Mouse (Mus musculus) intestine, embryonic 15.5 days (tissue): ENCODE results near the gene Sptbn2. TPM values are rescaled to one million over a fixed set of nuclear protein-coding genes. Genes with fewer than 3 reads are reported as not detected.

ENCODE experiments used
- ATAC-seq: fragments of 200-750 bp; cut with Nextera tagmentation; 2 replicates; pipeline ENCODE4 v1.8.0; 2017; ENCODE audit warnings: moderate TSS enrichment, moderate library complexity
- H3K27ac ChIP-seq: fragments of 300-500 bp; sonication (generic); 2 replicates; pipeline ENCODE4 v1.5.1; 2015; ENCODE audit warnings: mild to moderate bottlenecking, inconsistent platforms
- H3K27me3 ChIP-seq: fragments of 300-500 bp; sonication (generic); replicated peaks from 2 replicates; pipeline ENCODE4 v1.6.1; 2015; ENCODE audit warnings: inconsistent platforms
- H3K36me3 ChIP-seq: fragments of 300-500 bp; sonication (generic); 2 replicates; pipeline ENCODE4 v1.6.1; 2015; ENCODE audit warnings: inconsistent platforms
- H3K4me1 ChIP-seq: fragments of 300-500 bp; sonication (generic); replicated peaks from 2 replicates; pipeline ENCODE4 v1.6.1; 2015; ENCODE audit warnings: inconsistent platforms
- H3K4me2 ChIP-seq: fragments of 300-500 bp; sonication (generic); replicated peaks from 2 replicates; pipeline ENCODE4 v1.6.1; 2015; ENCODE audit warnings: mild to moderate bottlenecking, inconsistent platforms
- H3K4me3 ChIP-seq: fragments of 300-500 bp; sonication (generic); replicated peaks from 2 replicates; pipeline ENCODE4 v1.5.1; 2015; ENCODE audit warnings: inconsistent platforms
- H3K9ac ChIP-seq: fragments of 300-500 bp; sonication (generic); 2 replicates; pipeline ENCODE4 v1.6.1; 2015; ENCODE audit warnings: inconsistent platforms
- H3K9me3 ChIP-seq: fragments of 300-500 bp; sonication (generic); 2 replicates; pipeline ENCODE4 v1.6.1; 2016; ENCODE audit warnings: inconsistent platforms
- WGBS: fragments of 180-500 bp; shearing (Covaris S2); methylation state at CpG from one replicate; pipeline ENCODE4 v1.1.7; 2015; 5-methylcytosine and 5-hydroxymethylcytosine counted together
- polyA plus RNA-seq: library from polyadenylated mRNA; unstranded; fragments of >200 nt; fragmentation: Nextera tagmentation; extraction: Ambion mirVana; gene quantifications from 2 replicates; pipeline ENCODE4 v1.2.1, GENCODE M21; 2015

Gene Sptbn2
- 1.4 and 1.7 TPM in 2 replicates for polyA plus RNA-seq

DNA sequence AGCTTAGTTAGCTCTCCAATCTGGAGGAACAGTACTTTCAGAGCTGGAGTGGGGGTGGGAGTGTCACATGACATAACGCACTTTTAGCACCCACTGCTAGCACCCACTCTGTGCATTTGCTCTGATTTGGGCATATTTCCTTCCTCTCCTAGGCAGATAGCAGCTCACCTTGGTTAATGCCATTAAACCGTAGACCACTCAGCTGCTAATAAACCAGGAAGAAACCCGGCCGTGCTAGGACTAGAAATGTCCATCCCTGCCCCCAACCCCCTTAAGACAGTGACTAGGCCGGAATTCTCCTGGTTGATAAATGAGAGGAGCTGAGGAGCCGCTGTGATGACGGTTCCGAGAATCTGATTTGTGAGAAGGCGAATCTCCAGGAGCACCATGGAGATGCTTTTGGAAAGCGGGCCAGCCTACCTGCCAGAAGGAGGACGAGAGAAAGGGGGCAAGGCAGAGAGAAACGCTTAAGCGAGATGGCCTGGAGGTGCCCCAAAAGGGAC, at the start of gene Sptbn2:
Gene Sptbn2, plus strand, starts transcription at position 70 of the 503 bp plus-strand sequence.
- H3K9ac ChIP-seq = peak within 1 kb of the TSS; percentile 42
- H3K4me3 ChIP-seq = peak within 1 kb of the TSS; percentile 53
- H3K4me2 ChIP-seq = peak within 1 kb of the TSS; percentile 99
- ATAC-seq = no peak
- no peak within 1 kb of the TSS for H3K27ac ChIP-seq
- H3K36me3 ChIP-seq = no peaks in the 10 kb centered on the region
- peaks cover 45% of the 10 kb centered on the region for H3K27me3 ChIP-seq
- 24% methylated on average over 13 of the region's 13 CpGs for WGBS
- H3K4me1 ChIP-seq = peaks cover 16% of the 10 kb centered on the region
- no peaks in the 10 kb centered on the region for H3K9me3 ChIP-seq

GRCm38 (mm10) chr19:4666815-4667214, 44.2 kb upstream of the Sptbn2 start:
- no peak for ATAC-seq
- no peaks in the 10 kb centered on the region for H3K4me1 ChIP-seq
- H3K27me3 ChIP-seq = no peaks in the 10 kb centered on the region
- H3K27ac ChIP-seq = no peak overlapping the region
- no peak overlapping the region for H3K4me3 ChIP-seq
- H3K9ac ChIP-seq = no peak overlapping the region
- no peak overlapping the region for H3K4me2 ChIP-seq
- H3K9me3 ChIP-seq = no peaks in the 10 kb centered on the region
- no peaks in the 10 kb centered on the region for H3K36me3 ChIP-seq

DNA sequence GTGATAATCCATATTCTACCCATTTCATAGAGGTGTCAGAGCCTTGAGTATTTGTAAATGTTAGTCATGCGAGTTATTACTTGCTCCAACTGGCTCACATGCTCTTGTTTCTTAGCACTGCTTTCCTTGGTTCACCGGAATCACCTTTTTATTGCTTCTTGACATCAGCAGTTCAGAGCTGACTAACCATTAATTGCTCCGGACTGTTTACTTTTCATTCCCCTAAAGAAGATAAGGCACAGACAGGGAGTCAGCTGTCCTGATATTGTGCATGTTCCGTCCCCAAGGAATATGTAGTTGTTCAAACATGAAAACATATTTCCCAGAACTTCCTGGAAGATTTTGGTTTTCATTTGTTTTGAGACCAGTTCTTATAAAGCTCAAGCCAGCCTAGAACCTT, 40.2 kb upstream of the Sptbn2 start:
- ATAC-seq = peak; percentile 88
- no peak overlapping the region for H3K9ac ChIP-seq
- H3K36me3 ChIP-seq = no peaks in the 10 kb centered on the region
- no peaks in the 10 kb centered on the region for H3K27me3 ChIP-seq
- H3K27ac ChIP-seq = no peak overlapping the region
- no peaks in the 10 kb centered on the region for H3K4me1 ChIP-seq
- WGBS = 32% methylated on average over 4 of the region's 4 CpGs
- no peaks in the 10 kb centered on the region for H3K9me3 ChIP-seq
- no peak overlapping the region for H3K4me3 ChIP-seq
- H3K4me2 ChIP-seq = no peak overlapping the region

GRCm38 (mm10) chr19:4672401-4672800, 38.6 kb upstream of the Sptbn2 start:
- Histone ChIP-seq H3K4me3 (no peak overlapping the region), H3K4me2 (no peak overlapping the region), H3K4me1 (no peaks in the 10 kb centered on the region), H3K9me3 (no peaks in the 10 kb centered on the region), H3K27me3 (no peaks in the 10 kb centered on the region), H3K9ac (no peak overlapping the region), H3K36me3 (no peaks in the 10 kb centered on the region), H3K27ac (no peak overlapping the region)
- ATAC-seq = no peak
- 49% methylated on average over 6 of the region's 6 CpGs for WGBS

- peaks cover 3% of the 10 kb centered on the region; the same call in 1 of the 2 replicates for H3K4me1 ChIP-seq
- H3K4me2 ChIP-seq = no peak overlapping the region
- H3K27me3 ChIP-seq = peaks cover 22% of the 10 kb centered on the region
- no peak overlapping the region for H3K4me3 ChIP-seq
- H3K36me3 ChIP-seq = no peaks in the 10 kb centered on the region
- no peak overlapping the region for H3K27ac ChIP-seq
- no peaks in the 10 kb centered on the region for H3K9me3 ChIP-seq
- WGBS = 66% methylated on average over 3 of the region's 3 CpGs
- no peak overlapping the region for H3K9ac ChIP-seq
- ATAC-seq = no peak
Measured at GRCm38 (mm10) chr19:4694346-4694745, 16.6 kb upstream of the Sptbn2 start.

DNA sequence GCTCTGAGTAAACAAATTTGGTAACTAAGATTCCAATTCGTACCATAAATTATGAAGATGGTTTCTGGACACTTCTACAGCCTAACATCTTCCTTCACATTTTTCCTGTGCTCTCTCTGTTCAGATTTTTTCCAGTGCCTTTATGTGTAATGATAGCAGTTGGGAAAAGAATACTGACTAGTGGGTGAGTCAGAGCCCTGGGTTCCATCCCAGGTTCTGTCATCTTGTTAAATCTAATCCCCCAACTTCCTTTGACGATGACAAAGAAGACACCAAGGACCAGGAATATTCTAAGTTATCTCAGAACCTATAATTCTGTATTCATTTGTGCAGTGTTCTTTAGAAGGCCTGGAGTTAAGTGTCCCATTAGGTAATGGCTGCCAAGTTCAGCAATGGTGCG, 13.8 kb upstream of the Sptbn2 start:
- no peak overlapping the region for H3K27ac ChIP-seq
- peaks cover 35% of the 10 kb centered on the region for H3K27me3 ChIP-seq
- no peaks in the 10 kb centered on the region for H3K36me3 ChIP-seq
- 89% methylated on average over 3 of the region's 3 CpGs for WGBS
- peaks cover 3% of the 10 kb centered on the region; the same call in 1 of the 2 replicates for H3K4me1 ChIP-seq
- H3K4me2 ChIP-seq = no peak overlapping the region
- H3K9ac ChIP-seq = no peak overlapping the region
- no peak for ATAC-seq
- no peak overlapping the region for H3K4me3 ChIP-seq
- H3K9me3 ChIP-seq = no peaks in the 10 kb centered on the region

DNA sequence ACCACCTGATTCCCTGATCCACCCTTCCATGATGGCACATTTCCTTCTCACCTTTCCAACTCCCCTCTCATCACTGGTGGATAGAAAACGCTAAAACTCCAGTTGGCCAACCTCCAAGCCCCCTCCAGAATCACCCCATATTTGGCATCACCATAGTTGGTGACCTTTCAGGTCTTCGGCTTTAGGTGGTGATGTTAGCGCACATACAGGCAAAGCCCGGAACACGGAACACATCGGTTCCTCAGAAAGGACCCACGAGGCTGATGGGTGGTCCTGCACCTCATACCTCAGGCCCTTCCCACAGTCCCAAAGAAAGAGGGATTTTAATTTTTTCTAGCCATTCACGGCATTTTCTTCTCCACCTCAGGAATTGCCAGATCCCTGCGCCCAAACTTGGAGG, 13.2 kb upstream of the Sptbn2 start:
- WGBS = 73% methylated on average over 9 of the region's 9 CpGs
- H3K4me3 ChIP-seq = peak overlapping the region; percentile 61; the same call in 1 of the 2 replicates
- peaks cover 35% of the 10 kb centered on the region for H3K27me3 ChIP-seq
- ATAC-seq = no peak
- no peak overlapping the region for H3K27ac ChIP-seq
- no peaks in the 10 kb centered on the region for H3K9me3 ChIP-seq
- peaks cover 3% of the 10 kb centered on the region; the same call in 1 of the 2 replicates for H3K4me1 ChIP-seq
- H3K4me2 ChIP-seq = peak overlapping the region; percentile 95
- peak overlapping the region; percentile 56; the same call in 1 of the 2 replicates for H3K9ac ChIP-seq
- H3K36me3 ChIP-seq = no peaks in the 10 kb centered on the region

GRCm38 (mm10) chr19:4698205-4698677, 12.7 kb upstream of the Sptbn2 start, which contains the start of gene Gm960:
Gm960 (minus strand) TSS chr19:4698668.
- Histone ChIP-seq H3K27me3 (peaks cover 35% of the 10 kb centered on the region), H3K9ac (peak within 1 kb of the TSS; percentile 56), H3K4me2 (peak within 1 kb of the TSS; percentile 95), H3K4me1 (peaks cover 3% of the 10 kb centered on the region; the same call in 1 of the 2 replicates), H3K4me3 (peak within 1 kb of the TSS; percentile 61), H3K36me3 (no peaks in the 10 kb centered on the region), H3K27ac (no peak within 1 kb of the TSS), H3K9me3 (no peaks in the 10 kb centered on the region)
- WGBS = under 1% methylated on average over 40 of the region's 40 CpGs
- ATAC-seq = peak; percentile 89

DNA sequence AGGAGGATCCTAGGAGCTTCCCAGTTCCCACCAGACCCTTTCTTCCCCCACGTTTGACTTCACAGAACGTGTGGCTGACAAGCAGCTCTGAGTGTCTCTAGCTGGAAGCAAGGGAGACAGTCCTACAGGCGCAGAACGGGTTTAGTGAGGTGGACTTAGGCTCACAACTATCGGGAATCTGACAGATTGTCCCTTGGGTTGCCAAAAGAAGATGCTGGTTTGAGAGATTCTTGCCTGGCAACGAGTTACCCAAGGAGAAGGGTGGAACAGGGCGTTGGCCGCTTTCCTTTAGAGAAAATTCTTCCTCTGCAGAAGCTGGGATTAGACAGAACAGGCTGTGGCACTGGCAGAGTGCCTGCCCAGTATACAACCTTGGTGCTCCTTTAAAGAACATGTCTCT, 12.1 kb upstream of the Sptbn2 start:
- WGBS = 33% methylated on average over 8 of the region's 8 CpGs
- no peak overlapping the region for H3K9ac ChIP-seq
- no peak overlapping the region for H3K4me3 ChIP-seq

GRCm38 (mm10) chr19:4699821-4700220, 11.1 kb upstream of the Sptbn2 start:
- no peak for ATAC-seq
- H3K27ac ChIP-seq = no peak overlapping the region
- H3K27me3 ChIP-seq = peaks cover 35% of the 10 kb centered on the region

More for the DNA sequence above, 12.1 kb upstream of the Sptbn2 start:
- Histone ChIP-seq H3K4me1 (peaks cover 3% of the 10 kb centered on the region; the same call in 1 of the 2 replicates), H3K27ac (no peak overlapping the region), H3K36me3 (no peaks in the 10 kb centered on the region), H3K9me3 (no peaks in the 10 kb centered on the region), H3K4me2 (peak overlapping the region; percentile 95), H3K27me3 (peaks cover 35% of the 10 kb centered on the region)
- no peak for ATAC-seq

GRCm38 (mm10) chr19:4700656-4701055, 10.3 kb upstream of the Sptbn2 start:
- Histone ChIP-seq H3K27ac (no peak overlapping the region), H3K9ac (no peak overlapping the region), H3K4me2 (no peak overlapping the region), H3K9me3 (no peaks in the 10 kb centered on the region), H3K4me3 (no peak overlapping the region), H3K36me3 (no peaks in the 10 kb centered on the region), H3K27me3 (peaks cover 35% of the 10 kb centered on the region), H3K4me1 (peaks cover 3% of the 10 kb centered on the region; the same call in 1 of the 2 replicates)
- no peak for ATAC-seq
- 70% methylated on average over 8 of the region's 8 CpGs for WGBS

More at GRCm38 (mm10) chr19:4699821-4700220, 11.1 kb upstream of the Sptbn2 start:
- H3K4me3 ChIP-seq = no peak overlapping the region
- no peaks in the 10 kb centered on the region for H3K9me3 ChIP-seq
- no peak overlapping the region for H3K4me2 ChIP-seq
- no peak overlapping the region for H3K9ac ChIP-seq
- 45% methylated on average over 5 of the region's 5 CpGs for WGBS
- peaks cover 3% of the 10 kb centered on the region; the same call in 1 of the 2 replicates for H3K4me1 ChIP-seq
- no peaks in the 10 kb centered on the region for H3K36me3 ChIP-seq

GRCm38 (mm10) chr19:4701221-4701620, 9.7 kb upstream of the Sptbn2 start:
- Histone ChIP-seq H3K36me3 (no peaks in the 10 kb centered on the region), H3K27me3 (peaks cover 35% of the 10 kb centered on the region), H3K27ac (no peak overlapping the region), H3K9me3 (no peaks in the 10 kb centered on the region), H3K4me1 (peaks cover 3% of the 10 kb centered on the region; the same call in 1 of the 2 replicates), H3K4me3 (no peak overlapping the region), H3K4me2 (no peak overlapping the region), H3K9ac (no peak overlapping the region)
- 51% methylated on average over 7 of the region's 7 CpGs for WGBS
- no peak for ATAC-seq

- Histone ChIP-seq H3K4me2 (no peak overlapping the region), H3K4me3 (no peak overlapping the region), H3K9me3 (no peaks in the 10 kb centered on the region), H3K27ac (no peak overlapping the region), H3K4me1 (peaks cover 16% of the 10 kb centered on the region), H3K27me3 (peaks cover 35% of the 10 kb centered on the region), H3K9ac (no peak overlapping the region), H3K36me3 (no peaks in the 10 kb centered on the region)
- WGBS = 80% methylated on average over 10 of the region's 10 CpGs
- no peak for ATAC-seq
Measured at GRCm38 (mm10) chr19:4708765-4709164, 2.2 kb upstream of the Sptbn2 start.
